Mouse (Mus musculus): ENCODE data around the gene Slc44a2. TPM values are rescaled to one million over a fixed set of nuclear protein-coding genes. Genes with fewer than 3 reads are reported as not detected.

Slc44a2 gene
- polyA plus RNA-seq, 1 experiment: 55.0 TPM

DNA sequence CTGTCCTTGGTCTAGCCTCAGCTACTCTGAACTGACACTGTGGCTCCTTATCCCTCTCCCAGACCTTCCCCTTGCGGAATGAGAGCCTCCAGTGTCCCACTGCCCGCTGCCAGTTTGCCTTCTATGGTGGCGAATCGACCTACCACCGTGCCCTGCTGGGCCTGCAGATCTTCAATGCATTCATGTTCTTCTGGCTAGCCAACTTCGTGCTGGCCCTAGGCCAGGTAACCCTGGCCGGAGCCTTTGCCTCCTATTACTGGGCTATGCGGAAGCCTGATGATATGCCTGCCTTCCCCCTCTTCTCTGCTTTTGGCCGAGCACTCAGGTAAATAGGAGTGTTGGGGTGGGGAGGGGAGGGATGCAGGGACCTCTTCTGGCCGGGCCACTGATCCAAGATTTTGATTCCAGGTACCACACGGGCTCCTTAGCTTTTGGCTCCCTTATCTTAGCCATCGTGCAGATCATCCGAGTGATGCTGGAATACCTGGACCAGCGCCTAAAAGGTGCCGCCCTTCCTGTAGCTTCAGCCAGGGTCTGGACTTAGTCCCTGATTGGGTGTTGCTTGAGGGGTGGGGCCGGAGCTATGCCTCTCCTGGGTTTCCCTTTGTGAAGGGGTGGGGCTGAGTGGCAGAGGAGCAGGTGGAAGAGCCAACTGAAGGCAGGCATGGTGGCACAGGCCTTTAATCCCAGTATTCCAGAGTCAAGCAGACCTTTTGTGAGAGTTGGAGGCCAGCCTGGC lies 26.3 kb downstream of the Slc44a2 start:
- H3K27ac ChIP-seq (ENCODE audit: insufficient read depth, low read depth, low read length): no peak overlapping the region
- 0 out of 2 replicates have a peak, but pooled peaks cover 3% of the 10 kb centered on the region for H3K4me1 ChIP-seq (ENCODE audit: control insufficient read depth, insufficient read depth, low read length)
- TF ChIP-seq POLR2A (IDR thresholded peaks at IDR 0.05; ENCODE audit: borderline replicate concordance, low read depth, low read length) (no peak), CTCF (IDR thresholded peaks at IDR 0.05; ENCODE audit: low read depth, low read length) (no peak)
- no peak overlapping the region for H3K4me3 ChIP-seq (ENCODE audit: insufficient read depth, low read length)

DNA sequence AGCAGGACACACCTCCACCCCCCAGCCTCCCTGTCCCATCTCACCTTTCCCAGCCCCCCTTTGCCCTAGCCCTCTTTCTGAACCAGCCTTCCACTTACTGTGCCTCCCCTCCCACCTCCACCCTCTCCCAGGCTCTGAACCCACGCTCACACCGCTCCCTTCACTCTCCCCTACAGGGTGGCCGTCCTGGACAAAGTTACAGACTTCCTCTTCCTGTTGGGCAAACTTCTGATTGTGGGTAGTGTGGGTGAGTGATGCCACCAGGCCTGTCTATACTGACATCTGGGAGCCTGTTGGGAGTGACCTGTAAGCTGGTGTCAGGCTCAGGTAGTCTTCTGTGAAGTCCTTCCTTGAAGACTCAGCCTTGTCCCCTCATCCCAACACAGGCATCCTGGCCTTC lies 27.7 kb downstream of the Slc44a2 start:
- TF ChIP-seq POLR2A (IDR thresholded peaks at IDR 0.05; ENCODE audit: borderline replicate concordance, low read depth, low read length): no peak
- no peak for TF ChIP-seq CTCF (IDR thresholded peaks at IDR 0.05; ENCODE audit: low read depth, low read length)
- Histone ChIP-seq H3K27ac (ENCODE audit: insufficient read depth, low read depth, low read length) (no peak overlapping the region), H3K4me3 (ENCODE audit: insufficient read depth, low read length) (no peak overlapping the region), H3K4me1 (ENCODE audit: control insufficient read depth, insufficient read depth, low read length) (0 out of 2 replicates have a peak, but pooled peaks cover 3% of the 10 kb centered on the region)

DNA sequence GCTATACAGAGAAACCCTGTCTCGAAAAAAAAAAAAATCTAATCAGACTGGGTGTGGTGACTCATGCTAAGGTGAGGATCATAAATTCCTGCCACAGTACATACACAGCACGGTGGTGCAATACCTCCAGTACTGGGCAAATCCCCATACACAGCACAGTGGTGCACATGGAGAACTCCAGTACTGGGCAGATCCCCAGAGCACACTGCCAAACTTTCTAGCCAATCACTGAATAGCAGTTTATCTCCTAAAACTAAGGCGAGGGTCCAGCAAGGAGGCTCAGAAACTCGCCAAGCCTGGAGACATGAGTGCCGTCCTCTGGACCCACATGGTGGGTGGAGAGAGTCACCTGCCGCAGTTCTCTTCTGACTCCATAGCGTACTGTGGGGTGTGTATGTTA lies 30.7 kb downstream of the Slc44a2 start:
- Histone ChIP-seq H3K4me3 (ENCODE audit: insufficient read depth, low read length) (no peak overlapping the region), H3K4me1 (ENCODE audit: control insufficient read depth, insufficient read depth, low read length) (0 out of 2 replicates have a peak, but pooled peaks cover 3% of the 10 kb centered on the region), H3K27ac (ENCODE audit: insufficient read depth, low read depth, low read length) (no peak overlapping the region)
- TF ChIP-seq CTCF (IDR thresholded peaks at IDR 0.05; ENCODE audit: low read depth, low read length): no peak
- TF ChIP-seq POLR2A (IDR thresholded peaks at IDR 0.05; ENCODE audit: borderline replicate concordance, low read depth, low read length): no peak

- no peak for TF ChIP-seq CTCF (IDR thresholded peaks at IDR 0.05; ENCODE audit: low read depth, low read length)
- TF ChIP-seq POLR2A (IDR thresholded peaks at IDR 0.05; ENCODE audit: borderline replicate concordance, low read depth, low read length): no peak
- Histone ChIP-seq H3K4me3 (ENCODE audit: insufficient read depth, low read length) (no peak overlapping the region), H3K4me1 (ENCODE audit: control insufficient read depth, insufficient read depth, low read length) (0 out of 2 replicates have a peak, but pooled peaks cover 3% of the 10 kb centered on the region), H3K27ac (ENCODE audit: insufficient read depth, low read depth, low read length) (no peak overlapping the region)
Measured at GRCm38 (mm10) chr9:21351702-21352377, 31.3 kb downstream of the Slc44a2 start.

DNA sequence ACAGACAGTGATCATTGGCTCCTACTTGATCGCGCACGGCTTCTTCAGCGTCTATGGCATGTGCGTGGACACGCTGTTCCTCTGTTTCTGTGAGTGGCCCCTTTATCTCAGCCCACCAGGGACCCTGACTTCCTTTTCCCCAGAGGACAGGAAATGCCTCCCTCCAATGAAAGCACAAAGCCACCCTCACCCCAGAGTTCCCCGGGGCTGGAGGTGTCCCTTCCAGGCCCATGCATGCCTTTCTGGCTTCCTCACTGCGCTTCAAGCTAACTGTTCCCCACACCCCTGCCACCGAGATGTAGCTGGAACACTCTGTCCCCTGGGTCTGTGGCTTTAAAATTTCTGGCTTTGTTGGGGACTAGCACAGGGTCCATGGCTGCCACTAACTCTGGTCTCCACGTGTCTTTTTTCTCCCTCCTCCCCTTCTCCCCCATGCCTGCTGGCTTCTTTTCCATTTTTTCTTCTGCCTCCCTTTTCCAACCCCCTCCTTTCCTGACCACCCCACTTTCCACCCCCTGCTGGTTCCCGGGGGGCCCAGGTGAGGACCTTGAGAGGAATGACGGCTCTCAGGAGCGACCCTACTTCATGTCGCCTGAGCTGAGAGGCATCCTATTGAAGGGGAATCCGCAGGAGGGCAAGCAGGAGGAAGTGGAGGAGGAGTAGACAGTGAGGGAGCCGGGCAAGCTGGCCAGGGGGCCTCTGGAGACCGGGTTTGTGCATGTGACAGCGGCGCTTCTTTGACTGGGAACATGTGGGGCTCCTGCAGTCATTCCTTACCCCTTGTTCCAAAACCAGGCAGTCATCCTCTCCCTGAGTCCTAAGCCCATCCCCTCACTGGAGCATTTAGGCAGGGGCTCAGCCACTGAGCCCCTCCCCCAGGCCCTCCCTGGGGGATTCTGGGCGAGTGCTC lies 32.2 kb downstream of the Slc44a2 start:
- TF ChIP-seq POLR2A (IDR thresholded peaks at IDR 0.05; ENCODE audit: borderline replicate concordance, low read depth, low read length) (no peak), CTCF (IDR thresholded peaks at IDR 0.05; ENCODE audit: low read depth, low read length) (no peak)
- Histone ChIP-seq H3K4me1 (ENCODE audit: control insufficient read depth, insufficient read depth, low read length) (0 out of 2 replicates have a peak, but pooled peaks cover 3% of the 10 kb centered on the region), H3K27ac (ENCODE audit: insufficient read depth, low read depth, low read length) (no peak overlapping the region), H3K4me3 (ENCODE audit: insufficient read depth, low read length) (no peak overlapping the region)

- Histone ChIP-seq H3K4me1 (ENCODE audit: control insufficient read depth, insufficient read depth, low read length) (no peaks in the 10 kb centered on the region), H3K27ac (ENCODE audit: insufficient read depth, low read depth, low read length) (no peak overlapping the region)
Measured at GRCm38 (mm10) chr9:21353373-21353686, 32.8 kb downstream of the Slc44a2 start.

DNA sequence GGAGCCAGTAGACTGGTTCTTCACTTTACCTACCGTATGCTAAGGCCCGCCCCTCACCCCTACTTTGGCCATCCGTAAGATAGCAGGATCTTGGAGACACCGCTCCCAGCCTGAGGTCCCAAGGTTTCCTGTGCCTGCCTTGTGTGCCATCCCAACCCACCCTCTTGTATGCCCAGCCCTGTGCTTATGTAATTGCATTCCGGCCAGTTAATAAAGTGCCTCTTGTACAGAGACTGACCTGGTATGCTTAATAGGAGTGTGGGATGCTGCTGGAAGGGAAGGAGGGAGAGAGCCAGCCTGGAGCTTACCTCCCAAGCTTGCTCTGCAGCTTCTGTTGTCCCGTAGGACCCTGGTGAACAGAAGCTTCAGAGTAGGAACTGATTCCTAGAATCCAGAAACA lies 34.3 kb downstream of the Slc44a2 start:
- Histone ChIP-seq H3K4me3 (ENCODE audit: insufficient read depth, low read length) (no peak overlapping the region), H3K4me1 (ENCODE audit: control insufficient read depth, insufficient read depth, low read length) (no peaks in the 10 kb centered on the region), H3K27ac (ENCODE audit: insufficient read depth, low read depth, low read length) (no peak overlapping the region)
- TF ChIP-seq CTCF (IDR thresholded peaks at IDR 0.05; ENCODE audit: low read depth, low read length): no peak
- no peak for TF ChIP-seq POLR2A (IDR thresholded peaks at IDR 0.05; ENCODE audit: borderline replicate concordance, low read depth, low read length)

More at GRCm38 (mm10) chr9:21353373-21353686, 32.8 kb downstream of the Slc44a2 start:
- TF ChIP-seq CTCF (IDR thresholded peaks at IDR 0.05; ENCODE audit: low read depth, low read length) (no peak), POLR2A (IDR thresholded peaks at IDR 0.05; ENCODE audit: borderline replicate concordance, low read depth, low read length) (no peak)
- H3K4me3 ChIP-seq (ENCODE audit: insufficient read depth, low read length): no peak overlapping the region

- Histone ChIP-seq H3K27ac (ENCODE audit: insufficient read depth, low read depth, low read length) (no peak overlapping the region), H3K4me3 (ENCODE audit: insufficient read depth, low read length) (no peak overlapping the region), H3K4me1 (ENCODE audit: control insufficient read depth, insufficient read depth, low read length) (no peaks in the 10 kb centered on the region)
- TF ChIP-seq POLR2A (IDR thresholded peaks at IDR 0.05; ENCODE audit: borderline replicate concordance, low read depth, low read length) (no peak), CTCF (IDR thresholded peaks at IDR 0.05; ENCODE audit: low read depth, low read length) (no peak)
Measured at GRCm38 (mm10) chr9:21356981-21357718, 36.7 kb downstream of the Slc44a2 start.

Measured in bone marrow macrophage, adult 2 months (primary cell).